Mouse (Mus musculus): ENCODE measurements around the gene Pdk4.

GRCm38 (mm10) chr6:5535754-5536153, 39.6 kb upstream of the Pdk4 start:
- no peak for TF ChIP-seq CTCF (IDR thresholded peaks at IDR 0.05; ENCODE audit: low read depth, low read length)
- TF ChIP-seq POLR2A (IDR thresholded peaks at IDR 0.05; ENCODE audit: borderline replicate concordance, low read depth, low read length) = no peak

All from bone marrow macrophage, adult 2 months (primary cell).